Mouse (Mus musculus) liver, embryonic 16.5 days (tissue): ENCODE measurements around the gene Hook2. TPM values are rescaled to one million over a fixed set of nuclear protein-coding genes. Genes with fewer than 3 reads are reported as not detected.

Experiments
- ATAC-seq: fragments of 200-750 bp; cut with Nextera tagmentation; 2 replicates; pipeline ENCODE4 v1.8.0; 2017; ENCODE audit warnings: low read depth, mild to moderate bottlenecking, moderate number of reproducible peaks, moderate library complexity
- H3K27ac ChIP-seq: fragments of 300-500 bp; sonication (generic); 2 replicates; pipeline ENCODE4 v1.5.1; 2014; ENCODE audit warnings: mild to moderate bottlenecking, low read length
- H3K27me3 ChIP-seq: fragments of 300-500 bp; sonication (generic); 2 replicates; pipeline ENCODE4 v1.6.1; 2014; ENCODE audit warnings: low read depth, low read length, mixed read lengths; ENCODE audit not compliant: control insufficient read depth, insufficient read depth
- H3K36me3 ChIP-seq: fragments of 300-500 bp; sonication (generic); 2 replicates; pipeline ENCODE4 v1.6.1; 2014; ENCODE audit warnings: mild to moderate bottlenecking; ENCODE audit not compliant: control insufficient read depth, insufficient read depth
- H3K4me1 ChIP-seq: fragments of 300-500 bp; sonication (generic); 2 replicates; pipeline ENCODE4 v1.6.1; 2014; ENCODE audit warnings: low read depth, low read length, mixed read lengths; ENCODE audit not compliant: control insufficient read depth
- H3K4me2 ChIP-seq: fragments of 300-500 bp; sonication (generic); 2 replicates; pipeline ENCODE4 v1.6.1; 2014; ENCODE audit warnings: low read depth, low read length, mixed read lengths
- H3K4me3 ChIP-seq: fragments of 300-500 bp; sonication (generic); 2 replicates; pipeline ENCODE4 v1.5.1; 2014; ENCODE audit warnings: low read depth, mild to moderate bottlenecking, low read length
- H3K9ac ChIP-seq: fragments of 300-500 bp; sonication (generic); 2 replicates; pipeline ENCODE4 v1.6.1; 2014; ENCODE audit warnings: low read depth, low read length
- H3K9me3 ChIP-seq: fragments of 300-500 bp; sonication (generic); replicated peaks from 2 replicates; pipeline ENCODE4 v1.6.1; 2016; ENCODE audit warnings: low read length; ENCODE audit not compliant: control insufficient read depth
- WGBS: fragments of 180-500 bp; shearing (Covaris S2); extraction: QIAGEN DNeasy Blood & Tissue Kit; methylation state at CpG from one replicate; pipeline ENCODE4 v1.1.7; 2014; ENCODE audit not compliant: insufficient replicate concordance; 5-methylcytosine and 5-hydroxymethylcytosine counted together
- polyA plus RNA-seq: library from polyadenylated mRNA; unstranded; fragments of >200 nt; fragmentation: Nextera tagmentation; extraction: Ambion mirVana; gene quantifications from 2 replicates; pipeline ENCODE4 v1.2.1, GENCODE M21; 2015

The Hook2 gene
- polyA plus RNA-seq, 1 experiment from 2014 or later, result 9.5 TPM

DNA sequence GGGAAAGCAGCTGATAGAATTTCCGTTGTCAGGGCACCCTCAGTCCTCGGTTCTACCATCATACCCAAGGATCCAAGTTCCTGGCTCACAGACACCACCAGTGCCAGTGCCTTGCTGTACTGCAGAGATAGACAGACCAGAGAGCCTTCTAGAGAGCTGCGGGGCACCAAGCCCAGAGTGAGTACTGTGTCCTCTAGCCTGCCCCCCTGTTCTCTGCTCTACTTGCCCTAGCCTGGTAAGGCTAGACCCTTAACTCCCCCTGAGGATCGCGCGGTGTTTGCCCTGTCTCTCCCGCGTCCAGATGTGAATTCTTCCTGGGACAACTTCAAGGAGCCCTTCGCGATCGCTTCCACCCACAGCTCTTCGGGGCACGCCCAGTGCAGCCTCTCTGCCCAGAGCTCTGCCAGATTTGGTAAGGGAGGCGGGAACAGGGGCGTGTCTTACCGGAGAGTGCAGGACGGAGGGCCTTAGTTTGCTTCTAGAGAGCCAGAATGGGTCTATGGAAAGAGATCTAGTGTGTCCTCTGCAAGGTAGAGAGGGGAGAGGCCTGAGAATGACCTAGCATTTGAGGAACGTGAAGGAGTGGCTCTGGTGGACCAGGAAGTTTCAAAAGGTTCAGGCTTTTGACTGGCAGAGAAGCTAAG lies 37.7 kb upstream of the Hook2 start:
- Histone ChIP-seq H3K36me3 (peaks cover 9% of the 10 kb centered on the region), H3K4me2 (no peak overlapping the region), H3K27me3 (peaks cover 42% of the 10 kb centered on the region), H3K9ac (no peak overlapping the region), H3K9me3 (no peaks in the 10 kb centered on the region), H3K4me1 (peaks cover 4% of the 10 kb centered on the region; the same call in 1 of the 2 replicates), H3K27ac (no peak overlapping the region), H3K4me3 (no peak overlapping the region)
- 4% methylated on average over 18 of the region's 18 CpGs for WGBS
- ATAC-seq, result peak; percentile 67; the same call in 1 of the 2 replicates

- WGBS, result 58% methylated on average over 2 of the region's 2 CpGs
- H3K9ac ChIP-seq, result no peak overlapping the region
- H3K4me3 ChIP-seq, result no peak overlapping the region
- H3K27ac ChIP-seq, result no peak overlapping the region
- H3K36me3 ChIP-seq, result peaks cover 31% of the 10 kb centered on the region
- peaks cover 10% of the 10 kb centered on the region for H3K27me3 ChIP-seq
- H3K4me2 ChIP-seq, result no peak overlapping the region
- H3K9me3 ChIP-seq, result no peaks in the 10 kb centered on the region
- peaks cover 4% of the 10 kb centered on the region; the same call in 1 of the 2 replicates for H3K4me1 ChIP-seq
- ATAC-seq, result no peak
These were observed 33.6 kb upstream of the Hook2 start for GRCm38 (mm10) chr8:84956768-84957167.

- no peak for ATAC-seq
- peaks cover 2% of the 10 kb centered on the region for H3K4me1 ChIP-seq
- H3K9ac ChIP-seq, result no peak overlapping the region
- peaks cover 34% of the 10 kb centered on the region for H3K36me3 ChIP-seq
- no peak overlapping the region for H3K4me2 ChIP-seq
- 87% methylated on average over 7 of the region's 7 CpGs for WGBS
- no peaks in the 10 kb centered on the region for H3K27me3 ChIP-seq
- no peaks in the 10 kb centered on the region for H3K9me3 ChIP-seq
- no peak overlapping the region for H3K27ac ChIP-seq
- H3K4me3 ChIP-seq, result no peak overlapping the region
These were observed 30.6 kb upstream of the Hook2 start for GRCm38 (mm10) chr8:84959811-84960210.

- Histone ChIP-seq H3K4me1 (peaks cover 31% of the 10 kb centered on the region), H3K9me3 (no peaks in the 10 kb centered on the region), H3K27me3 (no peaks in the 10 kb centered on the region), H3K9ac (no peak overlapping the region), H3K4me3 (peak overlapping the region; percentile 79; the same call in 1 of the 2 replicates), H3K36me3 (peaks cover 20% of the 10 kb centered on the region), H3K4me2 (peak overlapping the region; percentile 84), H3K27ac (no peak overlapping the region)
- 71% methylated on average over 4 of the region's 4 CpGs for WGBS
- no peak for ATAC-seq
These were observed 26.5 kb upstream of the Hook2 start for GRCm38 (mm10) chr8:84963952-84964351.

- ATAC-seq, result peak; percentile 81
- peaks cover 36% of the 10 kb centered on the region for H3K4me1 ChIP-seq
- H3K9ac ChIP-seq, result peak overlapping the region; percentile 78
- WGBS, result under 1% methylated on average over 41 of the region's 41 CpGs
- peak overlapping the region; percentile 97 for H3K27ac ChIP-seq
- H3K4me2 ChIP-seq, result peak overlapping the region; percentile 84
- peak overlapping the region; percentile 79 for H3K4me3 ChIP-seq
- H3K27me3 ChIP-seq, result no peaks in the 10 kb centered on the region
- peaks cover 14% of the 10 kb centered on the region for H3K36me3 ChIP-seq
- H3K9me3 ChIP-seq, result no peaks in the 10 kb centered on the region
These were observed 24.6 kb upstream of the Hook2 start for GRCm38 (mm10) chr8:84965731-84966291.

GRCm38 (mm10) chr8:84966603-84967002 lies 23.8 kb upstream of the Hook2 start:
- ATAC-seq, result no peak
- Histone ChIP-seq H3K9me3 (no peaks in the 10 kb centered on the region), H3K27me3 (no peaks in the 10 kb centered on the region), H3K4me3 (peak overlapping the region; percentile 79), H3K9ac (peak overlapping the region; percentile 41), H3K4me1 (peaks cover 37% of the 10 kb centered on the region), H3K4me2 (peak overlapping the region; percentile 46), H3K27ac (peak overlapping the region; percentile 97), H3K36me3 (peaks cover 16% of the 10 kb centered on the region)
- 14% methylated on average over 3 of the region's 3 CpGs for WGBS

- no peak overlapping the region; the same call in 1 of the 2 replicates for H3K9ac ChIP-seq
These were observed 22.7 kb upstream of the Hook2 start for GRCm38 (mm10) chr8:84967532-84968304.

DNA sequence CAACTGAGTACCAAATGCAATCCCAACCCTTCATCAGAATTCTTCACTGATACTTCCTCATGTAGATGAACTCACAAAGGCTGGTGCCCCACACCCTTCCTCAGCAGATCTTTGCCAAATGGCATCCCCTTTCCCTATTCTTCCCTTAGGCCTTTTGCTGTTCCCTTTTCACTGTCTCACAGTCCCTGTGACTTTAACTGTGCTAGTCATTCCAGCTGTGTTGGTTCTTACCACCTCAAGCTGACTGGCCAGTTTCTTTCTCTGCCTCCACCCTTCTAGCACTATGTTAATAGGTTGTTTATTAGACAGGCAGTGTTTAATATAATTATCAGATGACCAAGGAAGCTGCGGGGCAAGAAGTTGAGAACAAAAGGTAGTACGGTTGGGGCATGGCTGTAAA lies 21.8 kb upstream of the Hook2 start:
- no peak for ATAC-seq
- H3K27ac ChIP-seq, result peak overlapping the region; percentile 97
- peak overlapping the region; percentile 88 for H3K4me2 ChIP-seq
- 6% methylated on average over 2 of the region's 2 CpGs for WGBS
- H3K4me3 ChIP-seq, result peak overlapping the region; percentile 75
- H3K27me3 ChIP-seq, result no peaks in the 10 kb centered on the region
- peaks cover 56% of the 10 kb centered on the region for H3K4me1 ChIP-seq
- H3K9ac ChIP-seq, result peak overlapping the region; percentile 84
- no peaks in the 10 kb centered on the region for H3K9me3 ChIP-seq
- H3K36me3 ChIP-seq, result peaks cover 33% of the 10 kb centered on the region

More at GRCm38 (mm10) chr8:84967532-84968304, 22.7 kb upstream of the Hook2 start:
- H3K4me3 ChIP-seq, result no peak overlapping the region
- H3K27ac ChIP-seq, result peak overlapping the region; percentile 97
- H3K9me3 ChIP-seq, result no peaks in the 10 kb centered on the region
- ATAC-seq, result no peak
- H3K36me3 ChIP-seq, result peaks cover 27% of the 10 kb centered on the region
- 82% methylated on average over 13 of the region's 13 CpGs for WGBS
- H3K4me2 ChIP-seq, result peak overlapping the region; percentile 88
- H3K4me1 ChIP-seq, result peaks cover 47% of the 10 kb centered on the region
- H3K27me3 ChIP-seq, result no peaks in the 10 kb centered on the region
